Mouse (Mus musculus): ENCODE results near the gene Btbd9.

DNA sequence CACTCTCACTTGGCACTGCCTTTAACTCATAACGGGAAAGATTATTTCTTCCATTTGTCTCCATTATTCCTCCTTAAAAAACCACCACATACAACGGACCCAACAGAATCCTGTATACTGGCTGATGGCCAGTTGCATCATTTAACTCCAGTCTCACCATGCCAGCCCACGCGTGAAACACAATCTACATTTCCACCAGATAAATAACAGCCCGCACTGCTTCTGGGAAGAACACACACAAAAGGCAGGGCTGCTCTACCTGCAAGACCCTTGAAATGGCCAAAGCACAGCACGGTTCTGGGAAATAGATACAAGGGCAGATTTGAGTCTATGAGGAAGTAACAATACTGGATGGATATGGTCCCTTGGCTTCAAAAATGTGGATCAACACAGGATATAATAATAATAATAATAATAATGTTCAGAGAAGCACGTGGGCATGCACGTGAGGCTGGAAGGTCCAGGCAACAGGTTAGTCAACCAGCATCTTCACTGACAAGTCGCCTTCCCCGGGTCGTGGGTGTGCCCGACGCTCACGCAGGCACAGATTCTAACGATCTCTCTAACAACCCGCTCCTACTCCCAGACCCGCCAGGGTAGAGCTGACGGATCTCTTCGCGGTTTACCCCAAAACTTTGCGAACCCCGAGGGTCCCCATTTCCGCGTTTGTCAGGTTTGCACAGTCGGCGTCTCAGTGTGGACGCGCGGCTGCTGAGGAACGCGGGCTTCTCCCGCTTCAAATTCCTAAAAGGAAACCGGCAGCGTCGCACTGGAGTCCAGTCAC lies 975 bp downstream of the Btbd9 start:
- TF ChIP-seq POLR2A (IDR thresholded peaks at IDR 0.05; ENCODE audit: low read depth, low read length) (0 out of 2 replicates have a peak, but pooled peaks have one; percentile 26), CTCF (IDR thresholded peaks at IDR 0.05; ENCODE audit: borderline replicate concordance, insufficient read depth, low read length) (no peak)
